Mouse (Mus musculus) inflammation-experienced regulatory T-cells, adult 16 weeks (primary cell): ENCODE measurements around the gene Vmn1r64. TPM values are rescaled to one million over a fixed set of nuclear protein-coding genes. Genes with fewer than 3 reads are reported as not detected.

Experiments
- polyA plus RNA-seq: library from polyadenylated mRNA; unstranded; fragments of 100-300 nt; shearing (Covaris generic); gene quantifications from one replicate; pipeline ENCODE4 v1.2.1, GENCODE M21; 2017

The Vmn1r64 gene
- polyA plus RNA-seq: not detected

GRCm38 (mm10) chr7:5884442-5884841, at the start of gene Vmn1r64:
Gene Vmn1r64 (minus strand): TSS chr7:5884542.

Other genes starting within 250 kb of the Vmn1r64 start
- not detected for gene Vmn1r62, start 210.9 kb downstream of the Vmn1r64 start, polyA plus RNA-seq
- not detected for gene Vmn1r63, start 79.1 kb downstream of the Vmn1r64 start, polyA plus RNA-seq
- not detected for gene Vmn1r65, start 126.5 kb upstream of the Vmn1r64 start, polyA plus RNA-seq
- gene Nlrp4c, start 160.6 kb upstream of the Vmn1r64 start, polyA plus RNA-seq: not detected